Mouse (Mus musculus): ENCODE data around the gene Ddost.

DNA sequence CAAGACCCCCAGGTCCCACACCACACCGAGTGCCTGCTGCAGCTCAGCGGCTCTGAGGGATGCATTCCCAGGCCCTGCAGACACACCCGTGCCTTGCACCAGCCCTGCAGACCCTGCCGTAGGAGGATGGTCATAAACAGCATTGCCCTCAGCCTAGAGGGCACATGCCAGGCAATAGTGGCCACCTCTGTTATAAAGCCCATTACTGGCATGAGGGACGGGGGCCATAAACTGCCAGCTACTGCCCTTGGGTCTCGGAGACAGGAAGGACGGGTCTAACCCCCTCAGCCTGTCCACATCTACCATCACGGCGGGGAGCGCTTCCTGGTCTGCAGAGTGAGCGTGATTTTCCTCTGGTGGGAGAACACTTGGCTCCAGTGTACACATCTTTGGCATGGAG, 8.5 kb downstream of the Ddost start:
- TF ChIP-seq CTCF (IDR thresholded peaks at IDR 0.05; ENCODE audit: borderline replicate concordance, insufficient read depth, low read depth, low read length) (no peak), POLR2A (IDR thresholded peaks at IDR 0.05; ENCODE audit: borderline replicate concordance, insufficient read depth, low read length) (no peak)

All from cerebellum, adult 2 months (tissue).